Mouse (Mus musculus) brain, embryonic 14.5 days (tissue): ENCODE measurements around the gene Cers1.

Experiments used
- CTCF ChIP-seq: fragments of 200-500 bp; IDR thresholded peaks from 2 replicates; pipeline ENCODE4 v1.5.1; 2012; ENCODE audit warnings: inconsistent platforms, mild to moderate bottlenecking, moderate library complexity, borderline replicate concordance; ENCODE audit not compliant: insufficient read depth, insufficient read length; ENCODE audit errors: extremely low read depth
- POLR2A ChIP-seq: fragments of 200-500 bp; IDR thresholded peaks from 2 replicates; pipeline ENCODE4 v1.6.1; 2012; ENCODE audit warnings: mild to moderate bottlenecking, inconsistent platforms, borderline replicate concordance; ENCODE audit not compliant: poor library complexity, insufficient read depth, insufficient read length, severe bottlenecking; ENCODE audit errors: extremely low read depth

DNA sequence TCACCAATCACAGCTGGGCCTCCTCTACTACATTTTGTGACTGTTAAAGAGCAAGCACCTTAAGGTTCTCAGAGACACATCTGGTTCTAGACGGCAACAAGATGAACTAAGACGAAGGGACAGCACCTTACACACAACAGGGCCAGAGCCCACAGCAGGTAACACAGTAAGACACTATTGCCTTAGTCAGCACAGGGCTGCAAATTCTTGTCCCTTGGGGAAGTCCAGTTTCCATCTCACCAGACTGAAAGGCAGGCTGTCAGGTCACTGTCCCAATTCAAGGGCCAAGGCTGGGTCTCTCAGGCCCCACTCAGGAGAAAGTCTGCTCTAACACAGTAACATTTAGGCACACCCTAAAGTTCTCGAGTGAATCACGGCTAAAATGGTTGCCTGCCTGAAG is 31.9 kb downstream of the Cers1 start:
- TF ChIP-seq CTCF (no peak), POLR2A (no peak)
